Mouse (Mus musculus) forebrain, embryonic 12.5 days (tissue): ENCODE data around the gene Fkbp6. TPM values are rescaled to one million over a fixed set of nuclear protein-coding genes. Genes with fewer than 3 reads are reported as not detected.

Experiments
- ATAC-seq: fragments of 200-750 bp; cut with Nextera tagmentation; 2 replicates; pipeline ENCODE4 v1.8.0; 2017; ENCODE audit warnings: moderate TSS enrichment; ENCODE audit not compliant: low FRiP score
- H3K27ac ChIP-seq: fragments of 300-500 bp; sonication (generic); 2 replicates; pipeline ENCODE4 v1.5.1; 2016; ENCODE audit warnings: mild to moderate bottlenecking
- H3K27me3 ChIP-seq: fragments of 300-500 bp; sonication (generic); 2 replicates; pipeline ENCODE4 v1.6.1; 2016; ENCODE audit warnings: mild to moderate bottlenecking
- H3K36me3 ChIP-seq: fragments of 300-500 bp; sonication (generic); replicated peaks from 2 replicates; pipeline ENCODE4 v1.6.1; 2016; ENCODE audit warnings: mild to moderate bottlenecking
- H3K4me1 ChIP-seq: fragments of 300-500 bp; sonication (generic); 2 replicates; pipeline ENCODE4 v1.6.1; 2016
- H3K4me2 ChIP-seq: fragments of 300-500 bp; sonication (generic); 2 replicates; pipeline ENCODE4 v1.6.1; 2016; ENCODE audit warnings: mild to moderate bottlenecking, moderate library complexity
- H3K4me3 ChIP-seq: fragments of 300-500 bp; sonication (generic); replicated peaks from 2 replicates; pipeline ENCODE4 v1.5.1; 2016; ENCODE audit warnings: mild to moderate bottlenecking
- H3K9ac ChIP-seq: fragments of 300-500 bp; sonication (generic); 2 replicates; pipeline ENCODE4 v1.6.1; 2016; ENCODE audit warnings: mild to moderate bottlenecking
- H3K9me3 ChIP-seq: fragments of 300-500 bp; sonication (generic); 2 replicates; pipeline ENCODE4 v1.6.1; 2016
- WGBS: fragments of 180-500 bp; shearing (Covaris S2); methylation state at CpG from one replicate; pipeline ENCODE4 v1.1.7; 2016; 5-methylcytosine and 5-hydroxymethylcytosine counted together
- polyA plus RNA-seq: library from polyadenylated mRNA; unstranded; fragments of >200 nt; fragmentation: Nextera tagmentation; extraction: Ambion mirVana; gene quantifications from 2 replicates; pipeline ENCODE4 v1.2.1, GENCODE M21; 2016

The Fkbp6 gene
- polyA plus RNA-seq, 1 experiment from 2014 or later, result 0.17 TPM

GRCm38 (mm10) chr5:135347511-135348011, 2.3 kb downstream of the Fkbp6 start:
- WGBS, result 71% methylated on average over 4 of the region's 4 CpGs
- Histone ChIP-seq H3K4me1 (no peaks in the 10 kb centered on the region), H3K27me3 (peaks cover 1% of the 10 kb centered on the region; the same call in 1 of the 2 replicates), H3K36me3 (no peaks in the 10 kb centered on the region), H3K4me2 (no peak overlapping the region), H3K9me3 (peaks cover 9% of the 10 kb centered on the region), H3K27ac (no peak overlapping the region), H3K4me3 (no peak overlapping the region), H3K9ac (no peak overlapping the region)
- no peak for ATAC-seq

- Histone ChIP-seq H3K4me2 (no peak overlapping the region), H3K4me1 (no peaks in the 10 kb centered on the region), H3K27ac (no peak overlapping the region), H3K4me3 (no peak overlapping the region), H3K36me3 (no peaks in the 10 kb centered on the region), H3K9me3 (peaks cover 9% of the 10 kb centered on the region), H3K27me3 (no peaks in the 10 kb centered on the region; the same call in 1 of the 2 replicates), H3K9ac (no peak overlapping the region)
- ATAC-seq, result no peak
- WGBS, result 21% methylated on average over 1 of the region's 1 CpGs
These were observed 3.4 kb downstream of the Fkbp6 start for GRCm38 (mm10) chr5:135346430-135346829.

- Histone ChIP-seq H3K9me3 (peaks cover 9% of the 10 kb centered on the region), H3K27me3 (no peaks in the 10 kb centered on the region; the same call in 1 of the 2 replicates), H3K4me2 (no peak overlapping the region), H3K4me3 (no peak overlapping the region), H3K27ac (no peak overlapping the region), H3K4me1 (no peaks in the 10 kb centered on the region), H3K36me3 (no peaks in the 10 kb centered on the region), H3K9ac (no peak overlapping the region)
- no peak for ATAC-seq
- WGBS, result 78% methylated on average over 7 of the region's 7 CpGs
These were observed 3.9 kb downstream of the Fkbp6 start for GRCm38 (mm10) chr5:135345989-135346388.

GRCm38 (mm10) chr5:135337575-135337974, 12.3 kb downstream of the Fkbp6 start:
- ATAC-seq, result no peak
- Histone ChIP-seq H3K9me3 (no peaks in the 10 kb centered on the region), H3K4me3 (no peak overlapping the region), H3K27ac (no peak overlapping the region), H3K9ac (no peak overlapping the region), H3K36me3 (no peaks in the 10 kb centered on the region), H3K27me3 (no peaks in the 10 kb centered on the region; the same call in 1 of the 2 replicates), H3K4me1 (no peaks in the 10 kb centered on the region), H3K4me2 (no peak overlapping the region)
- WGBS, result 72% methylated on average over 3 of the region's 3 CpGs

- Histone ChIP-seq H3K27ac (no peak overlapping the region), H3K9ac (no peak overlapping the region), H3K4me3 (no peak overlapping the region), H3K9me3 (no peaks in the 10 kb centered on the region), H3K36me3 (no peaks in the 10 kb centered on the region), H3K4me1 (no peaks in the 10 kb centered on the region), H3K27me3 (no peaks in the 10 kb centered on the region), H3K4me2 (no peak overlapping the region)
- no peak for ATAC-seq
- WGBS, result 90% methylated on average over 6 of the region's 6 CpGs
These were observed 18.7 kb downstream of the Fkbp6 start for GRCm38 (mm10) chr5:135331161-135331560.

- WGBS, result 86% methylated on average over 5 of the region's 5 CpGs
- H3K27ac ChIP-seq, result no peak overlapping the region
- no peak overlapping the region for H3K4me2 ChIP-seq
- no peak for ATAC-seq
- H3K9me3 ChIP-seq, result no peaks in the 10 kb centered on the region
- no peak overlapping the region for H3K4me3 ChIP-seq
- no peaks in the 10 kb centered on the region for H3K27me3 ChIP-seq
- H3K9ac ChIP-seq, result no peak overlapping the region
- no peaks in the 10 kb centered on the region for H3K4me1 ChIP-seq
- H3K36me3 ChIP-seq, result no peaks in the 10 kb centered on the region
These were observed 19.6 kb downstream of the Fkbp6 start for GRCm38 (mm10) chr5:135330201-135330600.

GRCm38 (mm10) chr5:135329471-135329870, 20.4 kb downstream of the Fkbp6 start:
- Histone ChIP-seq H3K27ac (no peak overlapping the region), H3K9me3 (no peaks in the 10 kb centered on the region), H3K9ac (no peak overlapping the region), H3K36me3 (no peaks in the 10 kb centered on the region), H3K4me1 (no peaks in the 10 kb centered on the region), H3K27me3 (no peaks in the 10 kb centered on the region), H3K4me2 (no peak overlapping the region), H3K4me3 (no peak overlapping the region)
- WGBS, result 82% methylated on average over 4 of the region's 4 CpGs
- ATAC-seq, result no peak

- Histone ChIP-seq H3K4me3 (no peak overlapping the region), H3K4me1 (no peaks in the 10 kb centered on the region), H3K4me2 (no peak overlapping the region), H3K9ac (no peak overlapping the region), H3K9me3 (no peaks in the 10 kb centered on the region), H3K27ac (no peak overlapping the region), H3K36me3 (no peaks in the 10 kb centered on the region), H3K27me3 (no peaks in the 10 kb centered on the region)
- no peak for ATAC-seq
- WGBS, result 8% methylated on average over 3 of the region's 3 CpGs
These were observed 23.7 kb downstream of the Fkbp6 start for GRCm38 (mm10) chr5:135326121-135326659.

- Histone ChIP-seq H3K9me3 (no peaks in the 10 kb centered on the region), H3K4me3 (no peak overlapping the region), H3K9ac (no peak overlapping the region), H3K4me1 (no peaks in the 10 kb centered on the region), H3K27me3 (no peaks in the 10 kb centered on the region), H3K27ac (no peak overlapping the region), H3K4me2 (no peak overlapping the region), H3K36me3 (no peaks in the 10 kb centered on the region)
- 89% methylated on average over 1 of the region's 1 CpGs for WGBS
- no peak for ATAC-seq
These were observed 27.6 kb downstream of the Fkbp6 start for GRCm38 (mm10) chr5:135322197-135322596.

GRCm38 (mm10) chr5:135319856-135320255, 30.0 kb downstream of the Fkbp6 start:
- Histone ChIP-seq H3K9me3 (no peaks in the 10 kb centered on the region), H3K9ac (no peak overlapping the region), H3K27ac (no peak overlapping the region), H3K4me3 (no peak overlapping the region), H3K27me3 (no peaks in the 10 kb centered on the region), H3K4me2 (no peak overlapping the region), H3K4me1 (no peaks in the 10 kb centered on the region), H3K36me3 (no peaks in the 10 kb centered on the region)
- ATAC-seq, result no peak
- WGBS, result 60% methylated on average over 2 of the region's 2 CpGs

- no peak for ATAC-seq
- WGBS, result 92% methylated on average over 3 of the region's 3 CpGs
- Histone ChIP-seq H3K36me3 (no peaks in the 10 kb centered on the region), H3K27ac (no peak overlapping the region), H3K27me3 (no peaks in the 10 kb centered on the region), H3K9me3 (no peaks in the 10 kb centered on the region), H3K4me3 (no peak overlapping the region), H3K4me2 (no peak overlapping the region), H3K4me1 (no peaks in the 10 kb centered on the region), H3K9ac (no peak overlapping the region)
These were observed 33.7 kb downstream of the Fkbp6 start for GRCm38 (mm10) chr5:135316177-135316576.

- Histone ChIP-seq H3K9me3 (no peaks in the 10 kb centered on the region), H3K9ac (no peak overlapping the region), H3K4me2 (no peak overlapping the region), H3K36me3 (no peaks in the 10 kb centered on the region), H3K4me1 (no peaks in the 10 kb centered on the region), H3K4me3 (no peak overlapping the region), H3K27ac (no peak overlapping the region), H3K27me3 (no peaks in the 10 kb centered on the region)
- 42% methylated on average over 10 of the region's 10 CpGs for WGBS
- ATAC-seq, result no peak
These were observed 43.4 kb downstream of the Fkbp6 start for GRCm38 (mm10) chr5:135306321-135306965.

GRCm38 (mm10) chr5:135302454-135302853, 47.4 kb downstream of the Fkbp6 start:
- no peak overlapping the region for H3K9ac ChIP-seq
- no peak overlapping the region for H3K27ac ChIP-seq
- WGBS, result 87% methylated on average over 3 of the region's 3 CpGs
- no peaks in the 10 kb centered on the region for H3K9me3 ChIP-seq
- H3K36me3 ChIP-seq, result no peaks in the 10 kb centered on the region
- no peak overlapping the region for H3K4me2 ChIP-seq
- no peak for ATAC-seq
- no peaks in the 10 kb centered on the region for H3K27me3 ChIP-seq
- no peaks in the 10 kb centered on the region for H3K4me1 ChIP-seq
- H3K4me3 ChIP-seq, result no peak overlapping the region
